Mouse (Mus musculus): ENCODE measurements at regions not wholly inside any gene's neighbourhood (a gene's known extent, or its start where the extent isn't known, plus 50 kb on each side); places are given as distances from the start of the nearest gene placed in this dataset.

- DNase-seq (ENCODE audit: low read depth, low spot score) = peak; percentile 93
Observed at GRCm38 (mm10) chr7:60733331-60733994, 593.4 kb upstream of the Snrpn start.

DNA sequence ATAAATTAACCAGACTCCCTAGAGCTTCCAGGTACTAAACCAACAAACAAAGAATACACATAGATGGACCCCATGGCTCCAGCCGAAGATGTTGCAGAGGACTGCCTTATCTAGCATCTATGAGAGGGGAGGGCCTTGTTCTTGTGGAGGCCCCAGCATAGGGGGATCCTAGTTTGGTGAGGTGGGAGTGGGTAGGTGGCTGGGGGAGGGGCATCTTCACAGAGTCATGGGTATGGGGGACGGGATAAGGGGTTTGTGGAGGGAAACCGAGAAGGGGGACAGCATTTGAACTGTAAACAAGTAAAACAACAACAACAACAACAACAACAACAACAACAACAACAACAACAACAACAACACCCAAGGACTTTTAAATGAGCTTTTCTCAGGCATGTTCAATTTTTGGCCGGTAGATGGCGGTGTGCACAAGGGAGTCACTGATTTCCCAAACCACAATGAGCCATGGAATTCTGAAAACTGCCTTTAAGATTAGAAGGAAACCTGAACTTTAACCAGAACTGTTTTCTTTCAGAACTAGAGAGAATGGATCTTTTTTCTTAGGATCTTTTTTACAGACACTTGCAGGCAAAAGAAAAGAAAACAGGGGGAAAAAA, 588.2 kb upstream of the Snrpn start:
- DNase-seq (ENCODE audit: low read depth, low spot score) = peak; percentile 39
